8 mouse cellular contexts compared by ENCODE assay signal in the genomic region with DNA sequence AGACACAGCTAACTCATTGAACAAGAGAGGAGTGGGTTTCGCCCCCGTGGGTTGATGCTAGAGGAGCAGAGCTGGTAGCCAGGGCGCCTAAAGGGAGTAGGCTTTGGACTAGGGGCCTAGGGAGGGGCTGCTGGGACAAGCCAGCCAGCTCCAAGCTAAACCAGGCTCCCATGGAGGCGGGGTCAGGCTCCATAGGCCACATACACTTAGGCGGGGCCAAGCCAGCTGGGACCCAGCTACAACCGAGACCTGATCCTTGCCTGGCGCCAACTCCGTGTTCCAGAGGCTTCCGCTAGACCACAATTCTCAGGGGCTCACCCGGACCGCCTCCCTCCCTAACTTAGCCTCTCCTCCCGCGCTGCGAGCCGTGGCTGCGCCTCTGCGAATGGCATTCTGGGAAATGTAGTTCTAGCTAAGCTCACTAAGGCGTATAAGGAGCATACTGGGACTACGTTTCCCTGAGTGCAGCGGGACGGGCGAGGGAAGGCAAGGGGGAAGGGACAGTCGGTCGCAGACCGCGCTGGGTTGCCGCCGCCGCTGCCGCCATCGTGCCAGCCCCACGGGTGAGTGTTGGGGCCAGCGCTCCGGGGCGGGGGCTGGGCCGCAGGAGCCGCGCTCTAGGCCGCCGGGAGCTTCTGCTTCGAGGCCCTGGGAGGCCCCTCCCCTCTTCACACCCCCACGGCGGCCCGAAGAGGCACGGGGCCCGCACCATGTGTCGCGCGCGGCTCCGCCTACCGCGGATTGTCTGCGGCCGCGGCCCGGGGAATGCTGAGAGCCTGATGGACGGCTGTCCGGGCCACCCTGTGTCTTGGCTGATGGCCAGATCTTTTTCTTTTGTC. TPM values are rescaled to one million over a fixed set of nuclear protein-coding genes. Genes with fewer than 3 reads are reported as not detected.
DNase-seq lines count a peak whose midpoint lies in the region; ATAC-seq lines count a peak whose summit lies in the region.

A gene (plus strand): TSS at position 438 of the 839 bp plus-strand sequence.

- DNase-seq in adrenal gland, adult (ENCODE audit: inconsistent age in 2 of 2, low spot score in 1 of 2), result peak; percentile 97 to 98
- DNase-seq in embryo, embryonic 10.5 days (ENCODE audit: low spot score), result peak; percentile 99
- DNase-seq in gastrocnemius, postnatal 14 days, result peak; percentile 97
- peak; percentile 95 to 97 for DNase-seq in left cerebral cortex, postnatal 10 days (ENCODE audit: extremely low spot score in 1 of 2, low spot score in 2 of 2)
- DNase-seq in right cerebral cortex, postnatal 25 days, result peak; percentile 93
- DNase-seq in urinary bladder, postnatal 4 days (ENCODE audit: low spot score in 2 of 2), result peak; percentile 94 to 97

- peak; percentile 98 for ATAC-seq in inflammation-experienced regulatory T-cells, adult 6 months
- peak; percentile 91 for ATAC-seq in megakaryocyte-erythroid progenitor cell, adult 5-6 weeks (replicated peaks; ENCODE audit: low FRiP score, low TSS enrichment, poor library complexity, severe bottlenecking)

- intact Hi-C loops in gastrocnemius, postnatal 14 days (cut with DNase I; ENCODE audit: low total_unique reads), result no loop called here
- intact Hi-C loops in left cerebral cortex, postnatal 10 days (cut with DNase I), result no loop called here

RNA-seq across cellular contexts. Expression of the gene that starts here (rescaled TPM):
- 10 to 100 TPM; 63.8 to 66.0 TPM for total RNA-seq in gastrocnemius, postnatal 14 days (2021)
- 10 to 100 TPM; 10.8 to 70.1 (median 13.0) TPM for polyA plus RNA-seq in inflammation-experienced regulatory T-cells, adult 6 months (2017; shearing (Covaris generic))
- 10 to 100 TPM; 28.7 to 38.1 TPM for total RNA-seq in left cerebral cortex, postnatal 10 days (2021)
- total RNA-seq in megakaryocyte-erythroid progenitor cell, adult 5-6 weeks (2014; fragmentation: Nextera tagmentation), result 174 and 237 TPM in 2 replicates
- 29.3 and 101 TPM in 2 replicates for total RNA-seq in megakaryocyte-erythroid progenitor cell, adult 5-6 weeks (2017)

Comparison
In these comparisons a context has a peak if more than half of its experiments do, and no peak if none do; other contexts are left out.
1. Peak in every context shown above with its lines: DNase-seq and ATAC-seq.